Mouse (Mus musculus) heart, adult 2 months (tissue): ENCODE results near the gene Cib4.

Experiments used
- CTCF ChIP-seq: fragments of 200-600 bp; IDR thresholded peaks from 2 replicates; pipeline ENCODE4 v1.8.1; 2022; ENCODE audit warnings: antibody characterized with exemption, mild to moderate bottlenecking, moderate library complexity
- POLR2A ChIP-seq: fragments of 200-500 bp; IDR thresholded peaks from 2 replicates; pipeline ENCODE4 v1.6.1; 2011; ENCODE audit warnings: mild to moderate bottlenecking, low read depth, low read length, control low read depth; ENCODE audit not compliant: insufficient read depth

- TF ChIP-seq POLR2A (no peak), CTCF (no peak)
Measured at GRCm38 (mm10) chr5:30593811-30594504, 48.3 kb upstream of the Cib4 start.
